Mouse (Mus musculus) C2C12 (cell line): ENCODE data around the gene Tuft1. TPM values are rescaled to one million over a fixed set of nuclear protein-coding genes. Genes with fewer than 3 reads are reported as not detected.

Experiments used
- H3K27me3 ChIP-seq: one replicate; pipeline ENCODE4 v1.6.1; 2011; ENCODE audit not compliant: control insufficient read depth, insufficient read depth, insufficient read length
- H3K36me3 ChIP-seq: one replicate; pipeline ENCODE4 v1.6.1; 2011; ENCODE audit not compliant: control insufficient read depth, insufficient read depth
- H3K4me3 ChIP-seq: one replicate; pipeline ENCODE4 v1.5.1; 2011; ENCODE audit warnings: mild to moderate bottlenecking, control low read depth; ENCODE audit not compliant: poor library complexity, insufficient read depth, severe bottlenecking
- H3K79me2 ChIP-seq: one replicate; pipeline ENCODE4 v1.6.1; 2011; ENCODE audit not compliant: control insufficient read depth, insufficient read depth
- H3K79me3 ChIP-seq: one replicate; pipeline ENCODE4 v1.6.1; 2011; ENCODE audit warnings: low read depth, control low read depth
- H3ac ChIP-seq: one replicate; pipeline ENCODE3; 2011; ENCODE audit warnings: low read depth; ENCODE audit not compliant: control insufficient read depth, insufficient read length
- CTCF ChIP-seq: IDR thresholded peaks from one replicate; pipeline ENCODE4 v1.5.1; 2011; ENCODE audit not compliant: control insufficient read depth, insufficient read depth, insufficient read length
- FOSL1 ChIP-seq: IDR thresholded peaks from one replicate; pipeline ENCODE4 v1.8.0; 2011; ENCODE audit warnings: mild to moderate bottlenecking, low read length; ENCODE audit not compliant: poor library complexity, insufficient read depth, severe bottlenecking
- polyA plus RNA-seq: library from polyadenylated mRNA; unstranded; fragments of >200 nt; fragmentation: generic; extraction: Trizol; gene quantifications from one replicate; pipeline ENCODE4 v1.2.1, GENCODE M21; 2012; ENCODE audit warnings: missing spikeins

Gene Tuft1
- polyA plus RNA-seq, 1 experiment = 2.8 TPM

DNA sequence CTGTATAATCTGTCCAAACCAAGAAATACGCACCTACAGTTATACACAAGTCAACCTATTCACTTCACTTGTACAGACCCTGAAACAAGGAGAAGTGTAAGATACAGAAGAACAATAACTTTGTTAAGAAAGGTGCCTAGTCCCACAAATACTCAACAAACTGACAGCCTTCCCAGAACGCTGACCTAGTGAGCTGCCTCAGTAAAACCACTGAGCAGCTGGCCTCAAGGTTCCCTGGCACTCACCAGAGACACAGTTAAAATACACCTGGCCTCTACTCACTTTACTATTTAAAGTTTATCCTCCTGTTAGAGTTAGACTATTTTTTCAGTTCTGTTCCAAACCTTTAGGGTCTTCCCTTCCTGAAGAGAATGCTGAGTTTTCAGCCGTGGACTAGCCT, 95.5 kb downstream of the Tuft1 start:
- TF ChIP-seq FOSL1 (no peak), CTCF (no peak)
- peaks cover 33% of the 10 kb centered on the region for H3K79me3 ChIP-seq

More for the DNA sequence above, 95.5 kb downstream of the Tuft1 start:
- H3ac ChIP-seq = no peak overlapping the region
- H3K79me2 ChIP-seq = peaks cover 78% of the 10 kb centered on the region
- peaks cover 22% of the 10 kb centered on the region for H3K36me3 ChIP-seq
- no peaks in the 10 kb centered on the region for H3K27me3 ChIP-seq
- H3K4me3 ChIP-seq = no peak overlapping the region

Other genes starting within 250 kb of the Tuft1 start
- gene Tdrkh, start 245.6 kb downstream of the Tuft1 start, polyA plus RNA-seq = 7.5 TPM
- gene Mrpl9, start 215.6 kb downstream of the Tuft1 start, polyA plus RNA-seq = 81.6 TPM
- 0.08 TPM for gene Oaz3, start 215.0 kb downstream of the Tuft1 start, polyA plus RNA-seq
- gene Celf3, start 180.6 kb downstream of the Tuft1 start, polyA plus RNA-seq = 0.07 TPM
- gene Riiad1, start 178.5 kb downstream of the Tuft1 start, polyA plus RNA-seq = 0.27 TPM
- gene Snx27, start 76.2 kb downstream of the Tuft1 start, polyA plus RNA-seq = 14.9 TPM
- gene Gm10972, start 15.8 kb downstream of the Tuft1 start, polyA plus RNA-seq = not detected
- not detected for gene Selenbp2, start 34.7 kb upstream of the Tuft1 start, polyA plus RNA-seq
- gene Cgn, start 127.6 kb upstream of the Tuft1 start, polyA plus RNA-seq = 0.05 TPM
- 8.7 TPM for gene Pogz, start 178.7 kb upstream of the Tuft1 start, polyA plus RNA-seq
- gene Psmb4, start 228.1 kb upstream of the Tuft1 start, polyA plus RNA-seq = 496 TPM